Mouse (Mus musculus): ENCODE results near the gene Pgp.
"Not testable (repeated sequence)": the region's sequence is repeated elsewhere in the genome, so short reads cannot be mapped to it uniquely, and the experiment has no call there.

Gene Pgp

GRCm38 (mm10) chr17:24469910-24470602, at the start of gene Pgp, which contains the start of gene E4f1:
Gene Pgp, plus strand, starts transcription at chr17:24470392.
Gene E4f1, minus strand, starts transcription at chr17:24470313.
- DNase-seq (ENCODE audit: low read depth, low spot score): peak; percentile 100

DNA sequence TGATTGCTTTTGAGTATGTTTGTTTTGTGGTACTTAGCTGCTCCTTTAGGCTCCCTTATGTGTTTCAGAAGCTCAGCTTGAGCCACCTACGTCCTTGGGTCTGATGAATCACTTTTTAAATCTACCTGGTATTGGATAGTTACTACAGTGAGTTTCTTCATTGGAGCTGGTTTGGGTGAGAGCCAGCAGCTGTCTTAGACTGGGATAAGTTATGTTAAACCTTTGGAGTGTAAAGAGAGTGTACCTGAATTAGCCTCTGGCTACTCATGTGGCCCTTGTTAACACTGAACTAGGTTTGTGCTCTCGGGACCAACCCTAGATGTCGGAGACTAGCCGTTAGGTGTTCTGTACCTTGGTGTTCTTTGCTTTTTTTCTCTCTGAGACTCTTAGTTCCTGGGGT, 47.1 kb upstream of the Pgp start:
- no peak for DNase-seq (ENCODE audit: low read depth, low spot score)

DNA sequence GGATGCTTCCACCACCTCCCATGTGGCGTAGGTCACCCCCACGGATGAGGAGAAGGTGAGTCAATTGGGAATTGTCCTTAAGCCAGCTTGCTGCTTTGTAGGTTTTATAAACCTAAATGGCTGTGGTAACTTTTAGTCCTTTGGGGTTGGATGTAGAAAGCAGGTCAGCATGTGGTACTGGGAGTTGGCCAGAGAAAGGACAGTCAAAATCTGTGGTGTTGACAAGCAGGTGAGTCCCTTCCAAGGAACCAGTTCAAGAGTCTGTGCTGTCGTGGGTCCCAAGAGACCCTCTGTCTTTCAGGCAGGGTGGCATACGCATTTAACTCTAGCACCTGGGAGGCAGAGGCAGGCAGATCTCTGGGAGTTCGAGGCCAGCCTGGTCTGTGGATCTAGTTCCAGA, 45.7 kb upstream of the Pgp start:
- no peak for DNase-seq (ENCODE audit: low read depth, low spot score)

- DNase-seq (ENCODE audit: low read depth, low spot score): not testable (repeated sequence)
Measured at GRCm38 (mm10) chr17:24425326-24425725, 44.9 kb upstream of the Pgp start.

GRCm38 (mm10) chr17:24425905-24426304, 44.3 kb upstream of the Pgp start:
- DNase-seq (ENCODE audit: low read depth, low spot score): no peak

DNA sequence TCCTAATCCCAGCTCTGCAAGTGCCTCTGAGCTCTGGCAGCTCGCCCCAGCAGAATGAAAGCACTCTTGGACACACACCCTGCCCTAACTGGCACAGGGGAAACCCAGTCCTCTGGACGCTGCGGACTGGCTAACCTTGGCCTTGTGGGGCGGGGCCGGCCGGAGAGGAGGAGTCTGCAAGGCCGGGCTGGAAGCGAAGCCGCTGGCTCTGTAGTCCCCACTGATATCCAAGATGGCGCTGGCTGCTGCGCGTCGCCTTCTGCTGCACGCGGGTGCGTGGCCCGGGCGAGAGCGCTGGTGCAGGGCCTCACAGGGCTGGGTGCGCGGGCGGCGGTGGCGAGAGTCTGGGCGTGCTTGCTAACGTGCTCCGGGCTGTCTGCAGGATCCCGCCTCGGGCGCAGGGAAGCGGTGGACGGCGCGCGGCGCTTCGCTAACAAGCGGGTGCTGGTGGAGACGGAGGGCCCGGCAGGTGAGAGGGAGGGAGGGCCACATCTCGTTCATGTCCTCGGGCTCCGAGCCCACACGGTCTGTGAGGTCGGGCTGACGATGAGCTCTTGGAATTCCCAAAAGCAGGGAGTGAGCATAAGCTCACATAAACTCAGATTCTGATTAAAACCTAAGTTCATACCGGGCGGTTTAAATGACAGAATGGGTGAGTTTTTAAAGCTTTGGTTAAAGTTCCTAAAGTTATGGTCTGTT, 43.6 kb upstream of the Pgp start, which contains the start of gene Eci1:
Eci1 (plus strand) TSS at position 171 of the 699 bp plus-strand sequence.
- DNase-seq (ENCODE audit: low read depth, low spot score): peak; percentile 99

DNA sequence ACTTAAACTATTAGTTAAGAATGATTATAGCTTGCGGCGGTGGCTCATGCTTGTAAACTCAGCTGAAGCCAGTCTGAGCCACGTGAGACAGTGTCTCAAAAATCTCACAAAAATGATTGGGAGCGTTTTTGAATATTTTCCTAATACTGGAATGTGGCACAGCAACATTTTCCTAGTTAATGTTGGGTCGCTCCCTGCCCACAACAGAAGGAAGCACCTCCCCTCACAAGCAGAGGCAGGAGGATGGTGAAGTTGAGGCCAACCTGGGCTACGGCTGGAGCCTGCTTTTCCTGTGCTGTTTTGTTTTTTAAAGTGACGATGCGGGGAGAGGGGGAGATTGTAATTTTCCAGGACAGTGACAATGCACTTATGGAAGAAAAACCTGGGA, 43.0 kb upstream of the Pgp start:
- DNase-seq (ENCODE audit: low read depth, low spot score): peak; percentile 22

DNA sequence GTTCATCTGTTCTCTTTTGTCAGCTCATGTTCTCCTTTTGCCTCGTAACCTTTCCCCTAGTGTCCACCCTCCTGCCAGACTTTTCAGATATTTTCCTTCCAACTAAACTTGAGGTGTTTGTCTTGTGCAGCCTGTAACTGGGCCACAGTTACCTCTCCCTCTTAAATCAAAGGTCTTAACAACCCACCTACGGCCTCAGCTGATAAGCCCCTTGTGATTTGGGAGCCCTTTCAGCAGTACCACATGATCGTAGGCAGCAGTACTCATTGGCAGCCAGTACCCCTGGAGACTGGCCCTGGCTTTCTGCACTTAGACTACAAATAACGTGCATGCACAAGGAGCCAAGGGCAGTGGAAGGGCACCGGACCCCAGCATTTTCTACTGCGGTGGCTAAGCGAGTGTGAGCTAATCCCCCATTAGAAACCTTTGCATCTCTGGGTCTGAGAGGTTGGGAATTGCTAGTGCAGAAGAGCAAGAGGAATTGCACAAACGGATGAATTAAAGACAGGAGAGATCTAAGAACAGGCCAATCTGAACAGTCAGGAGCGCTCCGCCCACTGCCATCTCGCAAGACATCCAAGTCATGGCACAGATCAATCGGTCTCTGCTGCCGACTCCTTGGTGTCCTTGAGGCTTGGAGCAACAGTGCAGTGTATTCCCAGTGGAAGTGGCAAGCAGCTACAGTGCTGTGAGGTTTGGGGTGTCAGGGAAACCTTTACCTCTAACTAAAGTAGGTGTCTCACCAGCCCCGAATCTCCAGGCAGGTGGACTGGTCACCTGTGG, 40.8 kb upstream of the Pgp start:
- DNase-seq (ENCODE audit: low read depth, low spot score): no peak

DNA sequence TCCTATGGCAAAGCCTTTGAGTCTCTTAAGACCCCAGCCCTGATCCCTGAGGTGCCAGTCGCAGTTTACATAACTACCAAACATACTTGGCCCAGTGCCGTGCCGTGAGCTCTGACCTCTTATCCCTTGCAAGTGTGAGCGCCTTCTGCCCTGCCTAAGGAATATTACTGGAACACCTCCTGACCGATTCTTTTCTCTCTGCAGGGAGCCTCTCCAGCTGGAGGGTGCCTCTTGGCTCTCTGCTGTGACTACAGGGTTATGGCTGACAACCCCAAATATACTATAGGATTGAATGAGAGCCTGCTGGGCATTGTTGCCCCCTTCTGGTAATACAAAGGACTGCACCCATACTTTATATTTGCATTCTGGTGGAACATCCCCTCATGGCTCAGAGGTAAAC, 33.2 kb upstream of the Pgp start:
- peak; percentile 55 for DNase-seq (ENCODE audit: low read depth, low spot score)

DNA sequence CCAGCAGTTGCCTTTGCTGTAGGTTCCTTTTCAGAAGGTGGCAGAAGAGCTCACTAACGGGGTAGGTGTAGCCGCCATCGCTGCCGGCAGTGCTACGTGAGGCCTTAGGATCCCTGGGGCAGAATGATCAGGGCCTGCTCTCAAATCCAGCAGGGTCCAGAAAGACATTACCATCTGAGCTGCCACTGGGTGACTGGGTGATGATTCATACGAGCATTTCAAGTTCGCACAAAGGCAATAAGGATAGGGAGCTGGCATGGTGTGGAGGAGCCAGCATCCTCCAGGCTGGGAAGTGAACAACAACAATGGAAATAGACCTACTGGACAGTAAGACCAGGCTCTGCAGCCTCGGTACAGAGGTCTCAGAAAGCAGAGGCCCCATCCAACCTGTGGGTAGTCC, 29.8 kb upstream of the Pgp start:
- no peak for DNase-seq (ENCODE audit: low read depth, low spot score)

DNA sequence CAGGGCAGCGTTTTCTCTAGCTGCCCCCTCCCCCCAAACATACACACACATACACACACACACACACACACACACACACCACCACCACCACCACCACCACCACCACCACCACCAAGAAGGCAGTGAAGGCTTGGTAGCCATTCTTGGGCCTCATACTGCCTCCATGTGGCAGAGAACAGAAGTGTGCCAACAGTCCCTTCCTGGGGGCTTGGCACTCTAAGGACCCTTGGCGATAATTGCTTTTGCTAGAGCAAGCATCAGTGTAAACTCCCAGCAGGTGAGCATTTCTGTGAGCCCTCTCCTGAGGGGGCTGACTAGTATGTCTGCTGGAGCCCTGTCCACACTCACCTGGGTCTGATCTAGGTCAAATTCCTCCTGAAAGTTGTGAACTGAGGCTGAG, 29.0 kb upstream of the Pgp start:
- DNase-seq (ENCODE audit: low read depth, low spot score): no peak

- no peak for DNase-seq (ENCODE audit: low read depth, low spot score)
Measured at GRCm38 (mm10) chr17:24442107-24442506, 28.1 kb upstream of the Pgp start.

DNA sequence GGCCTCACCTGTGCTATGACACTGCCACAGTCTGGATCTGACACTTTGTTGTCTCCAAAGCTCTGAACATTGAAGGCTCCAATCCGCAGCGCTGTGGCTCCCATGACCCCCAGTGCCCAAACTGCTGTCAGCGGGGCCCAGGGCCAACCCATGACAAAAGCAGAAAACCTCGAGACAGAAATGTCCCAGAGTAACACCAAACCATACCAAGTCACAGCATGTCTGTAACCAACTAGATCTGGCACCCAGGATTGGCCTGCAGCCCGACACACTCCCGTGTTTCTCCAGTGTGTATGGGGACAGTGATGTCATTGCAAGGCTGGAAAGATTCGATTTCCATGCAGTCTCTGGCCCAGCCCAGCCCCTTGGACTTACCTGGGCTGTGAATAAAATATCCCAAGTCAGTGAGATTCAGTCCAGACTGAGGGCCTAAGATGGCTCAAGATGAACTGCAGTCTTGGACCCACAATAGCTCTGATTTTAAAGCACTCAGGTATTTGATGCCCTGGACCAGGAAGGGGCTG, 27.5 kb upstream of the Pgp start, which contains the start of gene Dnase1l2:
Dnase1l2 (minus strand) TSS at position 474 of the 524 bp plus-strand sequence.
- DNase-seq (ENCODE audit: low read depth, low spot score): peak; percentile 42

DNA sequence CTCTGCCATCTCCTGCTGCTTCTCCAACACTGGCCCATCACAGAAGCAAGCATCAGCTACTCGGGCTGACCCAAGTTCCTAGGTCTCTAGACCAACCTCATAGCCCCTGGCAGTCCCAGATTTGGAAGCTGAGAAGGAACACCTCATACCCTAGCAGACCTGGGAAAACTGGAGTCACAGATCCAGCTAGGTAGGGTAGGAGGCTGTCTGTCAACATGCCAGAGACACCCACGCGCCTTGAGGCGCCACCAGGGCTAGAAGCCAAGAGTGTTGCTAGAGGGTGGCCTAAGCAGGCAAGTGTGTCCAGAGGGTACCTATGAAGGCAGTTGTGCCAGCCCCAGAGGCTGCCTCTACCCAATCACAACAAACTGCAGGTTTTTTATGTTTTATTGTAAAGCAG, 26.8 kb upstream of the Pgp start:
- peak; percentile 79 for DNase-seq (ENCODE audit: low read depth, low spot score)

- DNase-seq (ENCODE audit: low read depth, low spot score): no peak
Measured at GRCm38 (mm10) chr17:24446590-24446989, 23.6 kb upstream of the Pgp start.

DNA sequence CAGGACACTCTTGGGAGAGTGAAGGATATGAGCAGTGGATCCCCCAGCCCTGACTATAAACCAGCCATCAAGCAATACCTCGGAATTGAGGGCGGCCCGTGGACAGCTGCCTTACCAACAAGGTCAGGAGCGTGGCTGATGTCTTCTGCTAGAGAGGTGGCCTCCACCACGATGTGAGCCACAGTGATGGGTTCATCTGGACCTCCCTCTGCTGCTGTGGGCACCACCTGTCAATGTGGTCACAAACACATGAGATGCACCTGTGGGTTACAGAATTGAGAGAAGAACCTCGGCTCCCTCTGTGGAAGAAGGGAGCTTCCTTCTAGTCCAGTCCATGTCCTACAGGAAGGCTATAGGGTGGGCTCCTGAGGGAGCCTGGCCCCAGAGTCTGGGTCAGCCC, 20.7 kb upstream of the Pgp start:
- DNase-seq (ENCODE audit: low read depth, low spot score): no peak

DNA sequence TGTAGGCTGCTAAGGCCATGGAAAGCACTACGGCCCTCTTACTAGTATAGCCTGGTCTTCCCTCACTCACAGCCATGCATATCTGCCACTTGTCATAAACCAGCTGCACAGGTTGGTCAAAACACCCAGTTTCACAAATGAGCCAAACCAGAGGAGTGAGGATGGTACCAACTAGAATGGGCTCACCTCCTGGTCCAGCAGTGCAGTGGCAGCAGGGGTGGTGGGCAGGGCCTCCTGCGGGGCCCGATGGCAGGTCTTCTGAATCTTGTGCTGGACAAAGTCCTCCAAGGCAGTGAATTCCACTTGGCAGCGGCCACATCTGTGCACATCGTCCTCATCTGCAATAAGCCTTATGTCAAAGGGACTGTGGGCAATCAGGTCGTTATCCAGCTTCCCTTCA, 19.0 kb upstream of the Pgp start:
- DNase-seq (ENCODE audit: low read depth, low spot score): no peak

DNA sequence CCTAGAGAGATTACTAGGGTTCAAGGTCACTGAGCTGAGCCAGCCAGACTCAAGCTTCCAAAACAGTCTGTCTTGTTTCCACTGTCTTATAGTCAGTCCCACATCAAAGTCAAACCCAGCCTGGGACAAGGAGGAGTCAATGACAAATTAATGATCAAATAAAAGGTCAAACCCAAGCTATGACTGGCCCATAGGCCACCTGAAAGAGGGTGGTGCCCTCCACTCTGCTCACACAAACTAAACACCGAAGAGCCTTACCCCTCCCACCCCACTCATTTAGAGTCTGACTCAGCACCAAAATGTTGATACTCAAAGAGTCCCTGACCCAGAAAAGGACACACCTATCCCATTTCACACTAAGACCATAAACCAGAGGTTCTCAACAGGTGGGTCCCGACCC, 16.8 kb upstream of the Pgp start:
- DNase-seq (ENCODE audit: low read depth, low spot score): no peak

GRCm38 (mm10) chr17:24454218-24454755, 15.9 kb upstream of the Pgp start:
- no peak for DNase-seq (ENCODE audit: low read depth, low spot score)

- DNase-seq (ENCODE audit: low read depth, low spot score): peak; percentile 100
Measured at GRCm38 (mm10) chr17:24454756-24455522, 15.3 kb upstream of the Pgp start.

All from brain, adult 2 months (tissue).